Mouse (Mus musculus): ENCODE data around the gene Plod3.

DNA sequence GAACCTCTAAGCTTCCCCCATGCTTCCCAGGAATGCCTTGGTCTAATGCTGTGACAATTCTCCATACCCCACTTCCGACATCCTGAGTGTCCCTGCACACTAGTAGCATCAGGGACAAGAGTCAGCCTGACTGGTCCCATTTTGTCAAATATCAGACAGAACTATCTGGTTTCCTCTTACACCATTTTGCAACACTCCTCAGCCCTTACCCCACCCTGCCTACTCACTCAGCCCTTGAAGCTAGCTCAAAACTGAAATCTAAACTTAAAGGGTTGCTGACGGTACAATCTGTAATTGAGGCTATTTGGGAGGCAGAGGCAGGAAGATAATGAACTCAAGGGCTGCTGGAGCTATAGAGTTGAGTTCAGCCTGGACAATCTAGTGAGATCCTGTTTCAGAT lies 7.1 kb upstream of the Plod3 start:
- no peak for TF ChIP-seq CTCF (IDR thresholded peaks at IDR 0.05; ENCODE audit: extremely low read depth, insufficient read length, insufficient replicate concordance, low read depth, low read length)
- no peak for TF ChIP-seq POLR2A (IDR thresholded peaks at IDR 0.05; ENCODE audit: low read depth, low read length)
